Mouse (Mus musculus) embryonic facial prominence, embryonic 13.5 days (tissue): ENCODE results near the gene Clstn2. TPM values are rescaled to one million over a fixed set of nuclear protein-coding genes. Genes with fewer than 3 reads are reported as not detected.

Source experiments
- ATAC-seq: fragments of 200-750 bp; cut with Nextera tagmentation; 2 replicates; pipeline ENCODE4 v1.8.0; 2017; ENCODE audit warnings: low read depth; ENCODE audit not compliant: insufficient number of reproducible peaks, insufficient read depth, low FRiP score, low TSS enrichment
- H3K27ac ChIP-seq: fragments of 300-500 bp; sonication (generic); 2 replicates; pipeline ENCODE4 v1.5.1; 2015; ENCODE audit warnings: moderate library complexity, mild to moderate bottlenecking, inconsistent platforms
- H3K27me3 ChIP-seq: fragments of 300-500 bp; sonication (generic); 2 replicates; pipeline ENCODE4 v1.6.1; 2015; ENCODE audit warnings: mild to moderate bottlenecking, inconsistent platforms
- H3K36me3 ChIP-seq: fragments of 300-500 bp; sonication (generic); 2 replicates; pipeline ENCODE4 v1.6.1; 2015; ENCODE audit warnings: mild to moderate bottlenecking, inconsistent platforms
- H3K4me1 ChIP-seq: fragments of 300-500 bp; sonication (generic); 2 replicates; pipeline ENCODE4 v1.6.1; 2015; ENCODE audit warnings: inconsistent platforms
- H3K4me2 ChIP-seq: fragments of 300-500 bp; sonication (generic); 2 replicates; pipeline ENCODE4 v1.6.1; 2015; ENCODE audit warnings: moderate library complexity, mild to moderate bottlenecking, inconsistent platforms
- H3K4me3 ChIP-seq: fragments of 300-500 bp; sonication (generic); 2 replicates; pipeline ENCODE4 v1.5.1; 2015; ENCODE audit warnings: mild to moderate bottlenecking, inconsistent platforms
- H3K9ac ChIP-seq: fragments of 300-500 bp; sonication (generic); 2 replicates; pipeline ENCODE4 v1.6.1; 2015; ENCODE audit warnings: mild to moderate bottlenecking, inconsistent platforms
- H3K9me3 ChIP-seq: fragments of 300-500 bp; sonication (generic); 2 replicates; pipeline ENCODE4 v1.6.1; 2016; ENCODE audit warnings: inconsistent platforms
- WGBS: fragments of 180-500 bp; shearing (Covaris S2); methylation state at CpG from one replicate; pipeline ENCODE4 v1.1.7; 2015; ENCODE audit warnings: mixed read lengths; 5-methylcytosine and 5-hydroxymethylcytosine counted together
- polyA plus RNA-seq: library from polyadenylated mRNA; unstranded; fragments of >200 nt; fragmentation: Nextera tagmentation; extraction: Ambion mirVana; gene quantifications from 2 replicates; pipeline ENCODE4 v1.2.1, GENCODE M21; 2015

Clstn2 gene
- polyA plus RNA-seq, 1 experiment from 2014 or later, result 1.8 TPM

DNA sequence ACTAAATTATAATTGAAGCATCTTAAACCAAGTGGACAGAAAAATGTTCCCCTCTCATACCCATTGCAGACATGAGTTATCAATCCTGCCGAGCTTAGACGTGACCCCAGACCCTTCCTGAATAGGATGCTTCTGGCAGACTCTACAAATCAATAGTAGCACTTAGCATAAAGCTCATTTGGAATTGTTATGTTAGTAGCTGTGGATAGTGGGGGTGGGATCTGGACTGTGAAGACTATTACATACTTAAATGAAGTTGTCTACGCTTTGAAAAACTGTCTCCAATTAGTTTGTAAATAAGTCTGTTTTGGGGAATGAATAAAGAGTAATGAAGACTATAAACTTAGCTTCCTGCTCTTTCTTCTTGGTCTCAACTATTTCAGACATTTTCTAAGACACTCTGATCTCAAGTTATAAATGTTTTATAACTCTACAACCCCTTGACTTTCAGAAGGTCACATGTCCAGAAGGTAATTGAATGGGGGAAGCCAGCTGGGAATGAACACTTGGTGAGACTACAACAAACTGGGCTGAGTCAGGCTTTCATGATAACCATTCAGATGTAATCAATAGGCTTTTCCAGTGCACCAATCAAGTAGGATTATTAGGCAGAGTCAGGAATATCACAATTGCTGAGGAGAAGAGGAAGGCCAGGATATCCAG lies 216.7 kb downstream of the Clstn2 start:
- no peaks in the 10 kb centered on the region for H3K27me3 ChIP-seq
- H3K4me1 ChIP-seq, result no peaks in the 10 kb centered on the region
- WGBS, result 75% methylated on average over 3 of the region's 3 CpGs
- ATAC-seq, result no peak
- no peak overlapping the region for H3K27ac ChIP-seq
- H3K36me3 ChIP-seq, result no peaks in the 10 kb centered on the region
- no peak overlapping the region for H3K4me3 ChIP-seq
- H3K9ac ChIP-seq, result no peak overlapping the region
- H3K9me3 ChIP-seq, result no peaks in the 10 kb centered on the region
- no peak overlapping the region for H3K4me2 ChIP-seq

DNA sequence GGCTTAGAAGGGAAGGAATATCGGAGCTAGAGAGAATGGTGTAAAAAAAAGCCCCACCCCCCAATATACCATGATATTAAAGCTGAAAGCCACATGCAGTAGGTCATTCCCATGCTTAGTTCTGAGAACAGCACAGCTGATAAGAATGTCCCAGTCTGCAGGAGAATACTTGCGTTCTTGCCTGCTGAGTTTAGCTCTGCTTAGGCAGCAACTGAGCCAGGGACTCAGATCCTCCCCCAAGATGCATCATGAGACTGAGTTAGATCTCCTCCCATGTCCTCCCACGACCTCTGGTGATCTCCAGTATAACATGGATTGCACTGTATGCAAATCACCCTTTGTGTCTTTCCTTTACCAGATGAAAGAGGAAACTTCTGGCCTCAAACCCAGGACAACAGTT lies 219.8 kb downstream of the Clstn2 start:
- no peak for ATAC-seq
- WGBS, result 64% methylated on average over 3 of the region's 3 CpGs
- Histone ChIP-seq H3K4me1 (no peaks in the 10 kb centered on the region), H3K36me3 (no peaks in the 10 kb centered on the region), H3K9me3 (no peaks in the 10 kb centered on the region), H3K4me2 (no peak overlapping the region), H3K27ac (no peak overlapping the region), H3K4me3 (no peak overlapping the region), H3K9ac (no peak overlapping the region), H3K27me3 (no peaks in the 10 kb centered on the region)

DNA sequence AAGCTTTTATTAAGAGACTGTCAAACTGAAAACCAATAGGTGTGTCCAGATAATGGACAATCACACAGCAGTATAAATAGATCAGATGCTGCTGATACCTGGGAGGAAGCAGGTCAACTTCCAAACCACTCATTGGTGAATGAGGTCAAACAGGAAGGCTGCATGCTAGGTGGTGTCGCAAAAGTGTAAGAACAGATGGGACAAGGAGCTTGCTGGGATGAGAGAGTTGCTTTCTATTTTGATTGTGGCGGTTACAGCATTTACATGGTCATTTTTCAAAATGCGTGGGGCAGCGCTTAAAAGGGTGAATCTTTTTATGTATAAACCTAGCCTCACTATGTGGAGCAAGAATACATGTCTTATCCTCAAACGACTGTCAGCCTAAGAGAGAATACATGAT lies 225.9 kb downstream of the Clstn2 start:
- 88% methylated on average over 5 of the region's 5 CpGs for WGBS
- H3K27ac ChIP-seq, result no peak overlapping the region
- no peaks in the 10 kb centered on the region for H3K36me3 ChIP-seq
- H3K9ac ChIP-seq, result no peak overlapping the region
- H3K4me1 ChIP-seq, result no peaks in the 10 kb centered on the region
- H3K27me3 ChIP-seq, result no peaks in the 10 kb centered on the region
- no peak overlapping the region for H3K4me2 ChIP-seq
- H3K4me3 ChIP-seq, result no peak overlapping the region
- H3K9me3 ChIP-seq, result no peaks in the 10 kb centered on the region
- ATAC-seq, result no peak

GRCm38 (mm10) chr9:97793661-97794060 lies 239.3 kb downstream of the Clstn2 start:
- 66% methylated on average over 8 of the region's 8 CpGs for WGBS
- ATAC-seq, result no peak
- Histone ChIP-seq H3K4me3 (no peak overlapping the region), H3K9me3 (no peaks in the 10 kb centered on the region), H3K27me3 (no peaks in the 10 kb centered on the region), H3K9ac (no peak overlapping the region), H3K4me2 (no peak overlapping the region), H3K27ac (no peak overlapping the region), H3K4me1 (peaks cover 4% of the 10 kb centered on the region; the same call in 1 of the 2 replicates), H3K36me3 (no peaks in the 10 kb centered on the region)

DNA sequence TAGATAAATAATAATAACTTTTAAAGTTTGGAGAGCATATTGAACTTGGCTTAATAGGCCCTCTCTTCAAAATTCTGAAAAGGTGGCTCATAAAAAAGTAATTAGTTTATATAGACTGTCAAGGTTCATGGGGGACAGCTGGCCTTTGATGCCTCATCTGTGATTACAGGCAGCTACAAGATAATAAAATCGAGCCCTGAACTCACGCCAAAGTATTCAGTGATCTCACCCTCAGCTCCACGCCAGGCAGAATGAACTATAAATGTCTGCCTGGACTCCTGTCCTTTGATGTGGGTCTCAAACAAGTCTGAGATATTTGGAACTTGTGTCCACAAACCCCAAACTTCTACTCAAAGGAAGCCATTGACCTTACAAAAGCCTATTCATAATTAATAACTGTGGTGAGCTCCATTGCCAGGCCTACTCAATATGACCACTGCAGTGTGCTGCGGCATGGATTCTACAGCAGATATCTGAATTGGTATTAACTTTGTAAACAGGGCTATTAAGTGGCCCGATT lies 244.8 kb downstream of the Clstn2 start:
- 83% methylated on average over 5 of the region's 5 CpGs for WGBS
- Histone ChIP-seq H3K4me1 (peaks cover 4% of the 10 kb centered on the region; the same call in 1 of the 2 replicates), H3K27ac (no peak overlapping the region), H3K4me3 (no peak overlapping the region), H3K9ac (no peak overlapping the region), H3K36me3 (no peaks in the 10 kb centered on the region), H3K9me3 (no peaks in the 10 kb centered on the region), H3K27me3 (no peaks in the 10 kb centered on the region), H3K4me2 (no peak overlapping the region)
- no peak for ATAC-seq

- H3K27me3 ChIP-seq, result no peaks in the 10 kb centered on the region
- H3K4me3 ChIP-seq, result no peak overlapping the region
- ATAC-seq, result no peak
- H3K4me2 ChIP-seq, result no peak overlapping the region
- no peak overlapping the region for H3K27ac ChIP-seq
- 77% methylated on average over 5 of the region's 5 CpGs for WGBS
- H3K9me3 ChIP-seq, result no peaks in the 10 kb centered on the region
- H3K4me1 ChIP-seq, result no peaks in the 10 kb centered on the region
- no peak overlapping the region for H3K9ac ChIP-seq
- H3K36me3 ChIP-seq, result no peaks in the 10 kb centered on the region
Measured at GRCm38 (mm10) chr9:97780032-97780616, 252.9 kb downstream of the Clstn2 start.

DNA sequence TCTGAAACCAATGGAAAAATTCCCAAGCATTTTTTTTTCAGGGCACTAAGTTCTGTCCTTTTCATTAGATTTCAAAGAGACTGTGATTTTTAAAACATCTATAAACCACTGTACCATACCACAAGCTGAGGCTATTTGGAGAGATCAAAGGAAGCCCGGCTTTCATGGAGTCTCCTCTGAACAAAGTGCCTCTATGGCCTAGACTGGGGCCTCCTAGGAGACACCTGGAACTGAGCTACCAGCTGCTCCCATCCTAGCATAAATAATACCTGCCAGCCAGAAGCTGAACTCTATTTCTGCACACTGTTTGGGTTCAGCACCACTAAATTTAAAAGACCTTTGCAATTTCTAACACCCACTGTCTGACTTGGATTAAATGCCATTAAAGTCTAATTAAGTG lies 257.2 kb downstream of the Clstn2 start:
- Histone ChIP-seq H3K9ac (no peak overlapping the region), H3K9me3 (no peaks in the 10 kb centered on the region), H3K27me3 (no peaks in the 10 kb centered on the region), H3K4me3 (no peak overlapping the region), H3K36me3 (no peaks in the 10 kb centered on the region), H3K27ac (no peak overlapping the region), H3K4me2 (no peak overlapping the region), H3K4me1 (no peaks in the 10 kb centered on the region)
- ATAC-seq, result no peak
- 63% methylated on average over 1 of the region's 1 CpGs for WGBS

DNA sequence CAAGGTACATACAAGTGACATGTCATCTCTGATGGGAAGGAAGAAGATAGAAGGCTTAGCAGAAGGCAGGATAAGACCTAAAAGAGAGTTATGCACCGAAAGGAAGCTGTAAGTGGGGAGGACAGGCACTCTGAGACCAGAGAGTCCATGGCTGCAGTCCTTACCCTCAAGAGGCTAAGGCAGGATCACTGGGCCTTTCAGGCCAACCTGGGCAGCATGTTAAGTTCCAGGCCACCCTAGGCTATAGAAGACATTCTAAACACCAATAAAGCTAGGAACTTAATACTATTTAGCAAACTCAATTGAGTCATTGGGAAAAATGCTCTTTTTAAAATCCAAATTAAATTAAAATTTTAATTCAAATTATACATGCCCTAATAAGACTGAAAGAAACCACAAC lies 258.0 kb downstream of the Clstn2 start:
- ATAC-seq, result no peak
- no peaks in the 10 kb centered on the region for H3K9me3 ChIP-seq
- H3K36me3 ChIP-seq, result no peaks in the 10 kb centered on the region
- no peak overlapping the region for H3K9ac ChIP-seq
- no peak overlapping the region for H3K4me3 ChIP-seq
- no peak overlapping the region for H3K4me2 ChIP-seq
- no peaks in the 10 kb centered on the region for H3K27me3 ChIP-seq
- 71% methylated on average over 1 of the region's 1 CpGs for WGBS
- H3K27ac ChIP-seq, result no peak overlapping the region
- no peaks in the 10 kb centered on the region for H3K4me1 ChIP-seq

DNA sequence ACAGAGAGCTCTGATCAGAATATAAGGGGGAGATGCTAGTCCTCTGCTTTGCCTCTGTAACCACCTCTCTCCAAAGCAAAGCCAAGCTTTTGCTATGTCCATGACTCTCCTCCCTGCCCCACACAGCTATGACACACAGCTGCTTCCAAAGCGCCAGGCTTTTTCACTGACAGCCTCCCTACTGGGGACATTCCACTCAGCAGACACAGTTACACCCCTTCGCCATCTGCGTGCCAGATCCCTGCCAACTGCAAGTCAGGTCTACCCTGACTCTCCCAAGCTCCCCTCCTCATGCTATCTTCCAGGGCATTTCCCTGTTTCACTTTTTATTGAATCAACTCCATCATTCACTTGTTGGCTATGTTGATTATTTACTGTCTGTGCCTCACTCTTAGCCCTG lies 259.1 kb downstream of the Clstn2 start:
- no peak for ATAC-seq
- H3K4me3 ChIP-seq, result no peak overlapping the region
- H3K9me3 ChIP-seq, result no peaks in the 10 kb centered on the region
- 70% methylated on average over 3 of the region's 3 CpGs for WGBS
- H3K27me3 ChIP-seq, result no peaks in the 10 kb centered on the region
- H3K36me3 ChIP-seq, result no peaks in the 10 kb centered on the region
- no peak overlapping the region for H3K9ac ChIP-seq
- H3K27ac ChIP-seq, result no peak overlapping the region
- no peak overlapping the region for H3K4me2 ChIP-seq
- no peaks in the 10 kb centered on the region for H3K4me1 ChIP-seq

GRCm38 (mm10) chr9:97772431-97772830 lies 260.6 kb downstream of the Clstn2 start:
- H3K4me2 ChIP-seq, result no peak overlapping the region
- H3K9ac ChIP-seq, result no peak overlapping the region
- no peaks in the 10 kb centered on the region for H3K4me1 ChIP-seq
- H3K36me3 ChIP-seq, result no peaks in the 10 kb centered on the region
- no peak for ATAC-seq
- no peak overlapping the region for H3K27ac ChIP-seq
- H3K27me3 ChIP-seq, result no peaks in the 10 kb centered on the region
- H3K4me3 ChIP-seq, result no peak overlapping the region
- 62% methylated on average over 3 of the region's 3 CpGs for WGBS
- H3K9me3 ChIP-seq, result no peaks in the 10 kb centered on the region

- H3K27ac ChIP-seq, result no peak overlapping the region
- no peak for ATAC-seq
- peaks cover 3% of the 10 kb centered on the region; the same call in 1 of the 2 replicates for H3K4me1 ChIP-seq
- no peaks in the 10 kb centered on the region for H3K27me3 ChIP-seq
- H3K36me3 ChIP-seq, result no peaks in the 10 kb centered on the region
- H3K9me3 ChIP-seq, result no peaks in the 10 kb centered on the region
- no peak overlapping the region for H3K4me3 ChIP-seq
- H3K9ac ChIP-seq, result no peak overlapping the region
- no peak overlapping the region for H3K4me2 ChIP-seq
- 67% methylated on average over 5 of the region's 5 CpGs for WGBS
Measured at GRCm38 (mm10) chr9:97769331-97769730, 263.6 kb downstream of the Clstn2 start.

- Histone ChIP-seq H3K9ac (no peak overlapping the region), H3K9me3 (no peaks in the 10 kb centered on the region), H3K4me1 (peaks cover 3% of the 10 kb centered on the region; the same call in 1 of the 2 replicates), H3K27ac (no peak overlapping the region), H3K36me3 (no peaks in the 10 kb centered on the region), H3K4me2 (no peak overlapping the region), H3K27me3 (no peaks in the 10 kb centered on the region), H3K4me3 (no peak overlapping the region)
- WGBS, result 86% methylated on average over 6 of the region's 6 CpGs
- ATAC-seq, result no peak
Measured at GRCm38 (mm10) chr9:97765251-97765767, 267.7 kb downstream of the Clstn2 start.
